Mouse (Mus musculus) MEL (cell line): ENCODE data around the gene Cd82. TPM values are rescaled to one million over a fixed set of nuclear protein-coding genes. Genes with fewer than 3 reads are reported as not detected.

Experiments
- DNase-seq: peaks from one replicate; pipeline ENCODE4 v3.0.0; 2011; ENCODE audit warnings: low read depth, low spot score
- H3K27ac ChIP-seq: 2 replicates; pipeline ENCODE4 v1.5.1; 2012; ENCODE audit warnings: low read depth, mild to moderate bottlenecking, control low read depth, low read length, moderate library complexity; ENCODE audit not compliant: control insufficient read depth
- H3K27me3 ChIP-seq, 2 experiments: fragments of 150-350 bp in 1 of 2; sonication (generic) in 1 of 2; 2 replicates each; pipeline ENCODE4 v1.6.1; 2012; ENCODE audit warnings: low read length in 2 of 2, mild to moderate bottlenecking in 2 of 2, improper control_type of control experiment in 1 of 2, moderate library complexity in 1 of 2; ENCODE audit not compliant: insufficient read depth in 2 of 2, control insufficient read depth in 1 of 2
- H3K36me3 ChIP-seq, 2 experiments: 2 replicates each; pipeline ENCODE4 v1.6.1; 2012 to 2014; ENCODE audit warnings: low read length in 2 of 2, improper control_type of control experiment in 1 of 2, inconsistent platforms in 1 of 2, mild to moderate bottlenecking in 1 of 2; ENCODE audit not compliant: insufficient read depth in 2 of 2, control insufficient read depth in 1 of 2
- H3K4me1 ChIP-seq, 2 experiments: fragments of 150-350 bp in 1 of 2; sonication (generic) in 1 of 2; 2 replicates each; pipeline ENCODE4 v1.6.1; 2012; ENCODE audit warnings: low read length in 2 of 2, improper control_type of control experiment in 1 of 2, mild to moderate bottlenecking in 1 of 2; ENCODE audit not compliant: insufficient read depth in 2 of 2, control insufficient read depth in 1 of 2
- H3K4me3 ChIP-seq, 2 experiments: fragments of 150-350 bp in 1 of 2; sonication (generic) in 1 of 2; 2 replicates each; pipeline ENCODE4 v1.5.1; 2012; ENCODE audit warnings: low read depth in 2 of 2, low read length in 2 of 2, mild to moderate bottlenecking in 2 of 2, moderate library complexity in 2 of 2, control low read depth in 1 of 2, improper control_type of control experiment in 1 of 2; ENCODE audit not compliant: control insufficient read depth in 1 of 2, insufficient read depth in 1 of 2
- H3K79me2 ChIP-seq: 2 replicates; pipeline ENCODE4 v1.6.1; 2012; ENCODE audit warnings: mild to moderate bottlenecking, low read length, moderate library complexity; ENCODE audit not compliant: control insufficient read depth, poor library complexity, insufficient read depth
- H3K9ac ChIP-seq: 2 replicates; pipeline ENCODE4 v1.6.1; 2012; ENCODE audit warnings: low read depth, mild to moderate bottlenecking, control low read depth, low read length, moderate library complexity; ENCODE audit not compliant: control insufficient read depth, poor library complexity, severe bottlenecking
- H3K9me3 ChIP-seq: fragments of 150-350 bp; sonication (generic); replicated peaks from 2 replicates; pipeline ENCODE4 v1.6.1; 2012; ENCODE audit warnings: mild to moderate bottlenecking, low read length, improper control_type of control experiment, moderate library complexity; ENCODE audit not compliant: insufficient read depth
- BHLHE40 ChIP-seq: IDR thresholded peaks from 2 replicates; pipeline ENCODE4 v1.6.1; 2012; ENCODE audit warnings: low read depth, mild to moderate bottlenecking, inconsistent platforms, low read length, improper control_type of control experiment, borderline replicate concordance
- ELF1 ChIP-seq: IDR thresholded peaks from 2 replicates; pipeline ENCODE4 v1.6.1; 2014; ENCODE audit warnings: low read depth, mild to moderate bottlenecking, inconsistent platforms, low read length, improper control_type of control experiment, moderate library complexity
- EP300 ChIP-seq, 2 experiments: IDR thresholded peaks; 2 replicates each; pipeline ENCODE4 v1.6.1; 2011; ENCODE audit warnings: improper control_type of control experiment in 2 of 2, low read length in 2 of 2, low read depth in 1 of 2, mild to moderate bottlenecking in 1 of 2
- GABPA ChIP-seq: IDR thresholded peaks from 2 replicates; pipeline ENCODE4 v1.6.1; 2012; ENCODE audit warnings: low read depth, mild to moderate bottlenecking, inconsistent platforms, low read length, improper control_type of control experiment, moderate library complexity
- HCFC1 ChIP-seq: IDR thresholded peaks from 2 replicates; pipeline ENCODE4 v1.6.1; 2012; ENCODE audit warnings: low read depth, mild to moderate bottlenecking, inconsistent platforms, low read length, improper control_type of control experiment, moderate library complexity
- MEF2A ChIP-seq: IDR thresholded peaks from 2 replicates; pipeline ENCODE4 v1.6.1; 2014; ENCODE audit warnings: low read depth, mild to moderate bottlenecking, inconsistent platforms, low read length, improper control_type of control experiment; ENCODE audit not compliant: poor library complexity, insufficient replicate concordance, severe bottlenecking; ENCODE audit errors: extremely low read depth
- MYB ChIP-seq: IDR thresholded peaks from 2 replicates; pipeline ENCODE4 v1.6.1; 2011; ENCODE audit warnings: mild to moderate bottlenecking, low read depth, low read length, improper control_type of control experiment
- POLR2A ChIP-seq, 2 experiments: IDR thresholded peaks; 2 replicates each; pipeline ENCODE4 v1.6.1; 2011 to 2012; ENCODE audit warnings: low read length in 2 of 2, mild to moderate bottlenecking in 2 of 2, control low read depth in 1 of 2, improper control_type of control experiment in 1 of 2, low read depth in 1 of 2, moderate library complexity in 1 of 2; ENCODE audit not compliant: control insufficient read depth in 1 of 2, insufficient read depth in 1 of 2, poor library complexity in 1 of 2
- POLR2AphosphoS2 ChIP-seq: IDR thresholded peaks from 2 replicates; pipeline ENCODE4 v1.6.1; 2011; ENCODE audit warnings: low read length, improper control_type of control experiment
- POLR2AphosphoS5 ChIP-seq: IDR thresholded peaks from 2 replicates; pipeline ENCODE4 v1.6.1; 2012; ENCODE audit warnings: low read depth, borderline replicate concordance, mild to moderate bottlenecking, inconsistent platforms, low read length, moderate library complexity, mixed read lengths
- RAD21 ChIP-seq: IDR thresholded peaks from 2 replicates; pipeline ENCODE4 v1.6.1; 2011; ENCODE audit warnings: mild to moderate bottlenecking, low read depth, low read length, improper control_type of control experiment
- TAL1 ChIP-seq: IDR thresholded peaks from 2 replicates; pipeline ENCODE4 v1.6.1; 2012; ENCODE audit warnings: mild to moderate bottlenecking, inconsistent platforms, low read length, moderate library complexity, mixed read lengths
- TBP ChIP-seq: IDR thresholded peaks from 2 replicates; pipeline ENCODE4 v1.8.0; 2011; ENCODE audit warnings: low read depth, low read length, improper control_type of control experiment
- UBTF ChIP-seq: IDR thresholded peaks from 2 replicates; pipeline ENCODE4 v1.6.1; 2012; ENCODE audit warnings: low read depth, mild to moderate bottlenecking, inconsistent platforms, low read length, improper control_type of control experiment, moderate library complexity, borderline replicate concordance; ENCODE audit not compliant: insufficient read depth
- USF1 ChIP-seq: IDR thresholded peaks from 2 replicates; pipeline ENCODE4 v1.6.1; 2014; ENCODE audit warnings: low read depth, mild to moderate bottlenecking, inconsistent platforms, low read length, improper control_type of control experiment, moderate library complexity
- ZMIZ1 ChIP-seq: IDR thresholded peaks from 2 replicates; pipeline ENCODE4 v1.6.1; 2012; ENCODE audit warnings: low read depth, mild to moderate bottlenecking, inconsistent platforms, low read length, improper control_type of control experiment, moderate library complexity
- polyA plus RNA-seq, 2 experiments: library from polyadenylated mRNA; stranded (reverse) in 1 of 2; unstranded in 1 of 2; fragments of >175 nt in 1 of 2; fragments of >200 nt in 1 of 2; gene quantifications; 2 replicates each; pipeline versions ENCODE4 v1.2.1 to v1.2.4; 2012; ENCODE audit warnings: low replicate concordance in 2 of 2, low read depth in 1 of 2; ENCODE audit not compliant: insufficient read length in 2 of 2, insufficient read depth in 1 of 2, missing spikeins in 1 of 2
- total RNA-seq: library from RNA; depleted of rRNA; stranded (reverse); fragments of 300-350 nt; gene quantifications from 2 replicates; pipeline ENCODE4 v1.2.3, GENCODE M21; 2012

Gene Cd82
- total and polyA plus RNA-seq, 3 experiments = 37.6 to 59.7 TPM; not detected in 1

DNA sequence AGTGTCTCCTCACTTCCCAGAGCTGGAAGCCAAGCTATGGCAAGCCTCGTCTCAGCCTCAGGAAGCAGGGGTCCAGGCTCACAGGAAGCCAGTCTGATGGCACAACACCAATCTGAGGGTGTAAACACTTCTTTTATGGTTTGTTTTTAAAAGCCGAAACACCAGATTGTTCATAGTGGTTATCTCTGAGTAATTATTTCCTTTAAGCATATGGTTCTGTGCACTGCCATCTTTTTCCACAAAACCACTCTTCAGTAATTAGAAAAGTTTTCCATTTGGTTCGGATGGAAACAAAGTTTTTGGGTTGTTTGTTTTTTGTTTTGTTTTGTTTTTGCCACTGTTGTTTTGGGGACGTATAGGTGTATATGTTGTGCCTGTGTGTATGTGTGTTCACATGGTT lies 9.9 kb downstream of the Cd82 start:
- H3K4me3 ChIP-seq = no peak overlapping the region
- peaks cover 0 to 20% of the 10 kb centered on the region in 2 experiments; a peak in 3 of 4 replicates for H3K36me3 ChIP-seq
- no peaks in the 10 kb centered on the region for H3K9me3 ChIP-seq
- no peaks in the 10 kb centered on the region for H3K27me3 ChIP-seq
- TF ChIP-seq EP300 (IDR thresholded peaks at IDR 0.05; ENCODE audit: low read depth in 1 of 2, low read length in 2 of 2) (no peak), BHLHE40 (no peak)
- DNase-seq = no peak
- no peak overlapping the region for H3K27ac ChIP-seq
- no peaks in the 10 kb centered on the region; the same call in 1 of the 2 replicates for H3K79me2 ChIP-seq
- peaks cover 27 to 33% of the 10 kb centered on the region in 2 experiments for H3K4me1 ChIP-seq
- H3K9ac ChIP-seq = no peak overlapping the region

DNA sequence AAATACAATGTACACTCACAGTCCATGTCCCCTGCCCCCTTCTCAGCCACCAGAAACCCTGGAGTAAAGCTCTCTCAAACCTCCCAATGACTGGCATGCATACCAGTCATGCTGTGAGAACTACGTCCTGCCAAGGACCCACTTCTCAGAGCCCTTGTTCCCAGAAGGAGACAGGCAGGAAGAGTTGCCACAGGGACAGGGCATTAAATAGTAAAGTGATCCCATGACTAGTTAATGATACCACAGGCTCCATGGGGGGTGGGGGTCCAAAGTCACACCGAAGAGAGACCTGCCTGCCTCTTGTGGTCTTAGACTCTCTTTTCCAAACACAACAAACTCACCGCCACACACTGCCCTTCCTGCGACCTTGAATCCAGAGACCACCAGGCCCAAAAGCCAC lies 10.4 kb downstream of the Cd82 start:
- Histone ChIP-seq H3K4me3 (no peak overlapping the region), H3K4me1 (peaks cover 29 to 37% of the 10 kb centered on the region in 2 experiments), H3K9me3 (no peaks in the 10 kb centered on the region), H3K27ac (no peak overlapping the region), H3K79me2 (no peaks in the 10 kb centered on the region; the same call in 1 of the 2 replicates), H3K36me3 (peaks cover 0 to 24% of the 10 kb centered on the region in 2 experiments; a peak in 3 of 4 replicates), H3K9ac (no peak overlapping the region)
- DNase-seq = no peak
- TF ChIP-seq RAD21 (no peak), TBP (no peak), ZMIZ1 (no peak), UBTF (no peak), GABPA (no peak), TAL1 (no peak), USF1 (no peak), ELF1 (no peak), MEF2A (no peak), POLR2A (IDR thresholded peaks at IDR 0.05; ENCODE audit: control insufficient read depth in 1 of 2, insufficient read depth in 1 of 2, low read depth in 1 of 2, low read length in 2 of 2, poor library complexity in 1 of 2) (no peak), POLR2AphosphoS5 (no peak), HCFC1 (no peak), POLR2AphosphoS2 (no peak), MYB (no peak)
- TF ChIP-seq, all 39 proteins: peak for 0
- no peaks in the 10 kb centered on the region for H3K27me3 ChIP-seq
